Mouse (Mus musculus): ENCODE measurements at regions not wholly inside any gene's neighbourhood (a gene's known extent, or its start where the extent isn't known, plus 50 kb on each side); places are given as distances from the start of the nearest gene placed in this dataset.
"Not testable (repeated sequence)": the region's sequence is repeated elsewhere in the genome, so short reads cannot be mapped to it uniquely, and the experiment has no call there.

- no peaks in the 10 kb centered on the region for H3K27me3 ChIP-seq (replicated peaks; ENCODE audit: control insufficient read depth, insufficient read depth, low read length)
- no peak for DNase-seq (ENCODE audit: low spot score)
- H3K36me3 ChIP-seq (ENCODE audit: control insufficient read depth, insufficient read depth, low read length), result no peaks in the 10 kb centered on the region
- H3K9ac ChIP-seq (ENCODE audit: low read depth, low read length), result no peak overlapping the region
- H3K27ac ChIP-seq (ENCODE audit: low read depth, low read length), result no peak overlapping the region
- no peak overlapping the region for H3K4me3 ChIP-seq (ENCODE audit: low read depth, low read length)
- no peaks in the 10 kb centered on the region for H3K9me3 ChIP-seq (ENCODE audit: control insufficient read depth, low read length)
- ATAC-seq (replicated peaks; ENCODE audit: low FRiP score), result no peak
- no peak overlapping the region for H3K4me2 ChIP-seq
- WGBS, result 66% methylated on average over 9 of the region's 9 CpGs
- H3K4me1 ChIP-seq (replicated peaks; ENCODE audit: control insufficient read depth, insufficient read depth, low read length), result no peaks in the 10 kb centered on the region
These were observed 136.6 kb upstream of the Spin1 start for GRCm38 (mm10) chr13:50964070-50964469.

GRCm38 (mm10) chr13:50965041-50965440 lies 135.6 kb upstream of the Spin1 start:
- not testable (repeated sequence) for DNase-seq (ENCODE audit: low spot score); H3K27ac ChIP-seq (ENCODE audit: low read depth, low read length); H3K4me3 ChIP-seq (ENCODE audit: low read depth, low read length); H3K9me3 ChIP-seq (ENCODE audit: control insufficient read depth, low read length); ATAC-seq (replicated peaks; ENCODE audit: low FRiP score); H3K9ac ChIP-seq (ENCODE audit: low read depth, low read length); H3K4me1 ChIP-seq (replicated peaks; ENCODE audit: control insufficient read depth, insufficient read depth, low read length); H3K4me2 ChIP-seq; H3K27me3 ChIP-seq (replicated peaks; ENCODE audit: control insufficient read depth, insufficient read depth, low read length); H3K36me3 ChIP-seq (ENCODE audit: control insufficient read depth, insufficient read depth, low read length)
- 68% methylated on average over 7 of the region's 7 CpGs for WGBS

GRCm38 (mm10) chr13:50965678-50966077 lies 135.0 kb upstream of the Spin1 start:
- WGBS, result 69% methylated on average over 4 of the region's 4 CpGs
- Histone ChIP-seq H3K4me1 (replicated peaks; ENCODE audit: control insufficient read depth, insufficient read depth, low read length) (no peaks in the 10 kb centered on the region), H3K4me3 (ENCODE audit: low read depth, low read length) (no peak overlapping the region), H3K9me3 (ENCODE audit: control insufficient read depth, low read length) (no peaks in the 10 kb centered on the region), H3K9ac (ENCODE audit: low read depth, low read length) (no peak overlapping the region), H3K27ac (ENCODE audit: low read depth, low read length) (no peak overlapping the region), H3K27me3 (replicated peaks; ENCODE audit: control insufficient read depth, insufficient read depth, low read length) (no peaks in the 10 kb centered on the region), H3K36me3 (ENCODE audit: control insufficient read depth, insufficient read depth, low read length) (no peaks in the 10 kb centered on the region), H3K4me2 (no peak overlapping the region)
- ATAC-seq (replicated peaks; ENCODE audit: low FRiP score) (no peak), DNase-seq (ENCODE audit: low spot score) (no peak)

GRCm38 (mm10) chr13:50966826-50967225 lies 133.9 kb upstream of the Spin1 start:
- no peaks in the 10 kb centered on the region for H3K27me3 ChIP-seq (replicated peaks; ENCODE audit: control insufficient read depth, insufficient read depth, low read length)
- H3K9me3 ChIP-seq (ENCODE audit: control insufficient read depth, low read length), result no peaks in the 10 kb centered on the region
- no peak overlapping the region for H3K9ac ChIP-seq (ENCODE audit: low read depth, low read length)
- no peak overlapping the region for H3K4me3 ChIP-seq (ENCODE audit: low read depth, low read length)
- no peaks in the 10 kb centered on the region for H3K36me3 ChIP-seq (ENCODE audit: control insufficient read depth, insufficient read depth, low read length)
- ATAC-seq (replicated peaks; ENCODE audit: low FRiP score), result no peak
- no peak overlapping the region for H3K27ac ChIP-seq (ENCODE audit: low read depth, low read length)
- H3K4me1 ChIP-seq (replicated peaks; ENCODE audit: control insufficient read depth, insufficient read depth, low read length), result no peaks in the 10 kb centered on the region
- H3K4me2 ChIP-seq, result no peak overlapping the region
- WGBS, result 81% methylated on average over 2 of the region's 2 CpGs
- no peak for DNase-seq (ENCODE audit: low spot score)

GRCm38 (mm10) chr13:50973379-50973778 lies 127.3 kb upstream of the Spin1 start:
- H3K4me1 ChIP-seq (replicated peaks; ENCODE audit: control insufficient read depth, insufficient read depth, low read length), result no peaks in the 10 kb centered on the region
- no peaks in the 10 kb centered on the region for H3K27me3 ChIP-seq (replicated peaks; ENCODE audit: control insufficient read depth, insufficient read depth, low read length)
- no peak overlapping the region for H3K4me3 ChIP-seq (ENCODE audit: low read depth, low read length)
- H3K27ac ChIP-seq (ENCODE audit: low read depth, low read length), result no peak overlapping the region
- no peaks in the 10 kb centered on the region for H3K9me3 ChIP-seq (ENCODE audit: control insufficient read depth, low read length)
- no peaks in the 10 kb centered on the region for H3K36me3 ChIP-seq (ENCODE audit: control insufficient read depth, insufficient read depth, low read length)
- no peak for DNase-seq (ENCODE audit: low spot score)
- WGBS, result 53% methylated on average over 8 of the region's 8 CpGs
- no peak overlapping the region for H3K9ac ChIP-seq (ENCODE audit: low read depth, low read length)
- no peak for ATAC-seq (replicated peaks; ENCODE audit: low FRiP score)
- H3K4me2 ChIP-seq, result no peak overlapping the region

GRCm38 (mm10) chr13:50975306-50975920 lies 125.3 kb upstream of the Spin1 start:
- no peaks in the 10 kb centered on the region for H3K36me3 ChIP-seq (ENCODE audit: control insufficient read depth, insufficient read depth, low read length)
- no peaks in the 10 kb centered on the region for H3K9me3 ChIP-seq (ENCODE audit: control insufficient read depth, low read length)
- ATAC-seq (replicated peaks; ENCODE audit: low FRiP score) (no peak), DNase-seq (ENCODE audit: low spot score) (no peak)
- H3K27me3 ChIP-seq (replicated peaks; ENCODE audit: control insufficient read depth, insufficient read depth, low read length), result no peaks in the 10 kb centered on the region
- H3K27ac ChIP-seq (ENCODE audit: low read depth, low read length), result no peak overlapping the region
- WGBS, result 76% methylated on average over 12 of the region's 12 CpGs
- H3K9ac ChIP-seq (ENCODE audit: low read depth, low read length), result no peak overlapping the region
- H3K4me2 ChIP-seq, result no peak overlapping the region
- H3K4me3 ChIP-seq (ENCODE audit: low read depth, low read length), result no peak overlapping the region
- no peaks in the 10 kb centered on the region for H3K4me1 ChIP-seq (replicated peaks; ENCODE audit: control insufficient read depth, insufficient read depth, low read length)

- Histone ChIP-seq H3K4me2 (no peak overlapping the region), H3K4me1 (replicated peaks; ENCODE audit: control insufficient read depth, insufficient read depth, low read length) (no peaks in the 10 kb centered on the region), H3K9me3 (ENCODE audit: control insufficient read depth, low read length) (no peaks in the 10 kb centered on the region), H3K27ac (ENCODE audit: low read depth, low read length) (no peak overlapping the region), H3K36me3 (ENCODE audit: control insufficient read depth, insufficient read depth, low read length) (no peaks in the 10 kb centered on the region), H3K9ac (ENCODE audit: low read depth, low read length) (no peak overlapping the region), H3K4me3 (ENCODE audit: low read depth, low read length) (no peak overlapping the region), H3K27me3 (replicated peaks; ENCODE audit: control insufficient read depth, insufficient read depth, low read length) (no peaks in the 10 kb centered on the region)
- no peak for ATAC-seq (replicated peaks; ENCODE audit: low FRiP score)
- 69% methylated on average over 1 of the region's 1 CpGs for WGBS
- no peak for DNase-seq (ENCODE audit: low spot score)
These were observed 118.7 kb upstream of the Spin1 start for GRCm38 (mm10) chr13:50982005-50982404.

GRCm38 (mm10) chr13:50982990-50983389 lies 117.7 kb upstream of the Spin1 start:
- DNase-seq (ENCODE audit: low spot score) (no peak), ATAC-seq (replicated peaks; ENCODE audit: low FRiP score) (no peak)
- no peaks in the 10 kb centered on the region for H3K36me3 ChIP-seq (ENCODE audit: control insufficient read depth, insufficient read depth, low read length)
- 76% methylated on average over 10 of the region's 10 CpGs for WGBS
- H3K9ac ChIP-seq (ENCODE audit: low read depth, low read length), result no peak overlapping the region
- no peak overlapping the region for H3K4me2 ChIP-seq
- no peaks in the 10 kb centered on the region for H3K27me3 ChIP-seq (replicated peaks; ENCODE audit: control insufficient read depth, insufficient read depth, low read length)
- H3K9me3 ChIP-seq (ENCODE audit: control insufficient read depth, low read length), result no peaks in the 10 kb centered on the region
- no peak overlapping the region for H3K27ac ChIP-seq (ENCODE audit: low read depth, low read length)
- H3K4me1 ChIP-seq (replicated peaks; ENCODE audit: control insufficient read depth, insufficient read depth, low read length), result no peaks in the 10 kb centered on the region
- no peak overlapping the region for H3K4me3 ChIP-seq (ENCODE audit: low read depth, low read length)

GRCm38 (mm10) chr13:50991726-50992432 lies 108.8 kb upstream of the Spin1 start:
- no peaks in the 10 kb centered on the region for H3K27me3 ChIP-seq (replicated peaks; ENCODE audit: control insufficient read depth, insufficient read depth, low read length)
- no peak overlapping the region for H3K4me3 ChIP-seq (ENCODE audit: low read depth, low read length)
- no peak overlapping the region for H3K27ac ChIP-seq (ENCODE audit: low read depth, low read length)
- H3K9ac ChIP-seq (ENCODE audit: low read depth, low read length), result no peak overlapping the region
- no peaks in the 10 kb centered on the region for H3K9me3 ChIP-seq (ENCODE audit: control insufficient read depth, low read length)
- ATAC-seq (replicated peaks; ENCODE audit: low FRiP score), result no peak
- no peak overlapping the region for H3K4me2 ChIP-seq
- no peaks in the 10 kb centered on the region for H3K36me3 ChIP-seq (ENCODE audit: control insufficient read depth, insufficient read depth, low read length)
- WGBS, result 77% methylated on average over 9 of the region's 9 CpGs
- no peak for DNase-seq (ENCODE audit: low spot score)
- H3K4me1 ChIP-seq (replicated peaks; ENCODE audit: control insufficient read depth, insufficient read depth, low read length), result no peaks in the 10 kb centered on the region
